11 mouse cellular contexts compared by ENCODE assay signal in the genomic region with DNA sequence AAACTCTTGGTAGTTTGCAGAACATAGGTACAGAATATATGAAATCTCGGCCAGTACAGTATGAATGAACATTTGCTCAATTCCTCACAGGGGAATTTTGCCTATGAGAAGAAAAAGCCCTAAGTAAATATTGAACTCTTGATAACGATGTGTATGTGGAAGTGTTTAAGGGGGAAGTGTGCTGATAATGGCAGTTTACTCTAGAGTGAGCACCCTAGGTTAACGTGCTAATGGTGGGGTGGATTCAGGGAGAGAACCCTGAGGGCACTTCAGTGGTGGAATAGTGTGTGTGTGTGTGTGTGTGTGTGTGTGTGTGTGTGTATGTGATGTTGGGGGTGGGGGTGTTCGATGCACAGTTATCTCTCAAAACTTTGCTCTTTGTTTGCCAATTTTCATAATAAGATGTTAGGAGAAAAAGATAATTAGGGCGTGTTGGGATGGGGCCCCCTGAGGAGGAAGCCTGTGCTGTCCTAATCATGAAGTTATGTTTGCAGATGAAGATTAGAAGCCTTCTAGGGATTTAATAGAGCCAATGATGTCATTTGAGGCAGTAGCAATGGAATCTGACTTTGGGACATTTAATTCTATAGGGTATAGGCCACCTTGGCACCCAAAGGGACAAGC. TPM values are rescaled to one million over a fixed set of nuclear protein-coding genes. Genes with fewer than 3 reads are reported as not detected.
DNase-seq lines count a peak whose midpoint lies in the region; ATAC-seq and TF ChIP-seq lines count a peak whose summit lies in the region.
"Had no signal": no experiment of that assay in that cellular context is flagged by ENCODE, and none has a peak within 500 bp of the region (broad histone marks: within the 10 kb centered on the region; RNA-seq: fewer than 3 reads in every experiment).

No protein-coding gene starts in this region.

- DNase-seq in gastrocnemius, adult 2 months: no peak
- DNase-seq in gastrocnemius, postnatal 14 days: no peak
- no peak for DNase-seq in kidney, postnatal 0 days (ENCODE audit: low spot score)
- no peak for DNase-seq in kidney, adult 18-20 months
- DNase-seq in liver, postnatal 0 days: no peak
- DNase-seq in cerebellum, adult 2 months: no peak
- no peak for DNase-seq in gastrocnemius, adult 8-10 months (ENCODE audit: low spot score in 2 of 2)
- DNase-seq: cerebellum, adult 11-12 months; lung, adult 2 months had no signal

- H3K27ac ChIP-seq in gastrocnemius, adult 2 months: peak overlapping the region; percentile 12
- no peak overlapping the region for H3K27ac ChIP-seq in kidney, postnatal 0 days
- H3K27ac ChIP-seq in embryonic facial prominence, embryonic 13.5 days: peak overlapping the region; percentile 44; the same call in 1 of the 2 replicates
- peak overlapping the region; percentile 66 for H3K27ac ChIP-seq in liver, postnatal 0 days (ENCODE audit: low read depth)
- H3K27ac ChIP-seq in cerebellum, adult 2 months (ENCODE audit: insufficient read depth, low read length): no peak overlapping the region

- TF ChIP-seq EP300 in liver, postnatal 0 days (IDR thresholded peaks at IDR 0.05; ENCODE audit: low read depth): no peak

- no peaks in the 10 kb centered on the region for H3K27me3 ChIP-seq in kidney, postnatal 0 days (ENCODE audit: insufficient read depth, low read length)
- H3K27me3 ChIP-seq in embryonic facial prominence, embryonic 13.5 days: no peaks in the 10 kb centered on the region
- no peaks in the 10 kb centered on the region for H3K27me3 ChIP-seq in liver, postnatal 0 days (ENCODE audit: insufficient read depth, low read length)
- no peaks in the 10 kb centered on the region; the same call in 1 of the 2 replicates for H3K27me3 ChIP-seq in cerebellum, adult 2 months (ENCODE audit: control insufficient read depth, insufficient read depth, low read length)
- H3K27me3 ChIP-seq: Patski had no signal

- no peak for TF ChIP-seq CTCF in gastrocnemius, adult 2 months (IDR thresholded peaks at IDR 0.05)
- no peak for TF ChIP-seq CTCF in kidney, postnatal 0 days (IDR thresholded peaks at IDR 0.05; ENCODE audit: low read depth)
- no peak for TF ChIP-seq CTCF in liver, postnatal 0 days (IDR thresholded peaks at IDR 0.05; ENCODE audit: low read depth)
- no peak for TF ChIP-seq CTCF in cerebellum, adult 2 months (IDR thresholded peaks at IDR 0.05; ENCODE audit: borderline replicate concordance, insufficient read depth, low read depth, low read length)

- no peaks in the 10 kb centered on the region for H3K4me1 ChIP-seq in kidney, postnatal 0 days (replicated peaks; ENCODE audit: insufficient read depth, low read length)
- H3K4me1 ChIP-seq in embryonic facial prominence, embryonic 13.5 days: peaks cover 22% of the 10 kb centered on the region
- peaks cover 5% of the 10 kb centered on the region for H3K4me1 ChIP-seq in liver, postnatal 0 days (ENCODE audit: insufficient read depth)
- H3K4me1 ChIP-seq in cerebellum, adult 2 months (ENCODE audit: control insufficient read depth, insufficient read depth, low read length): no peaks in the 10 kb centered on the region

- H3K9me3 ChIP-seq in kidney, postnatal 0 days (replicated peaks; ENCODE audit: low read length): no peaks in the 10 kb centered on the region
- no peaks in the 10 kb centered on the region for H3K9me3 ChIP-seq in embryonic facial prominence, embryonic 13.5 days
- no peaks in the 10 kb centered on the region for H3K9me3 ChIP-seq in liver, postnatal 0 days (ENCODE audit: low read length)

- H3K4me3 ChIP-seq in gastrocnemius, adult 2 months: peak overlapping the region; percentile 60
- H3K4me3 ChIP-seq in kidney, postnatal 0 days (replicated peaks; ENCODE audit: low read depth, low read length): no peak overlapping the region
- H3K4me3 ChIP-seq in embryonic facial prominence, embryonic 13.5 days: no peak overlapping the region
- no peak overlapping the region for H3K4me3 ChIP-seq in liver, postnatal 0 days (ENCODE audit: low read depth, low read length)
- no peak overlapping the region for H3K4me3 ChIP-seq in cerebellum, adult 2 months (replicated peaks; ENCODE audit: insufficient read depth, low read depth, low read length)

- peak overlapping the region; percentile 27; the same call in 1 of the 2 replicates for H3K4me2 ChIP-seq in kidney, postnatal 0 days (ENCODE audit: low read length)
- peak overlapping the region; percentile 56 for H3K4me2 ChIP-seq in embryonic facial prominence, embryonic 13.5 days
- H3K4me2 ChIP-seq in liver, postnatal 0 days (ENCODE audit: low read depth, low read length): peak overlapping the region; percentile 49

- H3K9ac ChIP-seq in kidney, postnatal 0 days (ENCODE audit: low read depth, low read length): no peak overlapping the region
- H3K9ac ChIP-seq in embryonic facial prominence, embryonic 13.5 days: 0 out of 2 replicates have a peak overlapping the region, but pooled peaks have one; percentile 16
- no peak overlapping the region for H3K9ac ChIP-seq in liver, postnatal 0 days (replicated peaks)

- no peaks in the 10 kb centered on the region for H3K36me3 ChIP-seq in kidney, postnatal 0 days (ENCODE audit: insufficient read depth, low read length)
- H3K36me3 ChIP-seq in embryonic facial prominence, embryonic 13.5 days: no peaks in the 10 kb centered on the region
- H3K36me3 ChIP-seq in liver, postnatal 0 days (replicated peaks; ENCODE audit: insufficient read depth, low read length): no peaks in the 10 kb centered on the region

- 75% methylated on average over 5 of the region's 5 CpGs for WGBS in kidney, postnatal 0 days
- 67% methylated on average over 5 of the region's 5 CpGs for WGBS in embryonic facial prominence, embryonic 13.5 days
- 40% methylated on average over 5 of the region's 5 CpGs for WGBS in liver, postnatal 0 days (ENCODE audit: insufficient replicate concordance)
- 83% methylated on average over 5 of the region's 5 CpGs for WGBS in cerebellum, adult 2 months

- TF ChIP-seq POLR2A in cerebellum, adult 2 months (IDR thresholded peaks at IDR 0.05; ENCODE audit: borderline replicate concordance, insufficient read depth, low read length): no peak

- ATAC-seq in kidney, postnatal 0 days (replicated peaks; ENCODE audit: low FRiP score, low read depth): no peak
- ATAC-seq in embryonic facial prominence, embryonic 13.5 days (ENCODE audit: insufficient number of reproducible peaks, insufficient read depth, low FRiP score, low TSS enrichment, low read depth): no peak
- peak; percentile 64 for ATAC-seq in liver, postnatal 0 days
- ATAC-seq: Patski had no signal

- intact Hi-C loops in gastrocnemius, adult 2 months (cut with DNase I): no loop called here
- intact Hi-C loops in gastrocnemius, postnatal 14 days (cut with DNase I; ENCODE audit: low total_unique reads): loop anchor here (10.0 kb wide), 1 partner anchor 164 kb away; the partner anchor contains the start of gene Gm45213

RNA-seq across cellular contexts. Expression of gene Pcsk6, which starts 19.2 kb away (rescaled TPM):
- total RNA-seq in gastrocnemius, adult 2 months (2021): 10 to 100 TPM; 17.7 to 20.8 TPM
- total RNA-seq in gastrocnemius, postnatal 14 days (2021): 10 to 100 TPM; 31.6 to 39.6 TPM
- polyA plus RNA-seq in kidney, postnatal 0 days (2015; fragmentation: Nextera tagmentation; extraction: Ambion mirVana): 3.2 and 4.2 TPM in 2 replicates
- polyA plus RNA-seq in embryonic facial prominence, embryonic 13.5 days (2015; fragmentation: Nextera tagmentation; extraction: Ambion mirVana): 6.2 and 7.4 TPM in 2 replicates
- 3.6 and 4.7 TPM in 2 replicates for polyA plus RNA-seq in liver, postnatal 0 days (2015; fragmentation: Nextera tagmentation; extraction: Ambion mirVana)
- polyA plus RNA-seq in cerebellum, adult 2 months (2012; rRNA removed): 52.0 and 58.5 TPM in 2 replicates
- total RNA-seq in gastrocnemius, adult 8-10 months (2022): 10 to 100 TPM in 3 of 4 experiments, 1 to 10 TPM in 1; 9.6 to 14.2 (median 11.9) TPM

Comparison
In these comparisons a context has a peak if more than half of its experiments do, and no peak if none do; other contexts are left out.
1. H3K27ac ChIP-seq: peak in gastrocnemius, adult 2 months (single experiment), embryonic facial prominence, embryonic 13.5 days (single experiment) and liver, postnatal 0 days (single experiment); none in kidney, postnatal 0 days (single experiment) and cerebellum, adult 2 months (single experiment).
2. Peak in every context shown above with its lines, with median percentiles within 50 percentile points of each other: H3K4me2 ChIP-seq.